Mouse (Mus musculus) limb, embryonic 12.5 days (tissue): ENCODE results near the gene Pbx1. TPM values are rescaled to one million over a fixed set of nuclear protein-coding genes. Genes with fewer than 3 reads are reported as not detected.

Source experiments
- ATAC-seq: fragments of 200-750 bp; cut with Nextera tagmentation; 2 replicates; pipeline ENCODE4 v1.8.0; 2017; ENCODE audit warnings: low read depth, moderate TSS enrichment; ENCODE audit not compliant: insufficient number of reproducible peaks, insufficient read depth, low FRiP score, low TSS enrichment
- H3K27ac ChIP-seq: fragments of 300-500 bp; sonication (generic); 2 replicates; pipeline ENCODE4 v1.5.1; 2016; ENCODE audit warnings: mild to moderate bottlenecking, moderate library complexity
- H3K27me3 ChIP-seq: fragments of 300-500 bp; sonication (generic); 2 replicates; pipeline ENCODE4 v1.6.1; 2016; ENCODE audit warnings: mild to moderate bottlenecking, moderate library complexity
- H3K36me3 ChIP-seq: fragments of 300-500 bp; sonication (generic); 2 replicates; pipeline ENCODE4 v1.6.1; 2016; ENCODE audit warnings: mild to moderate bottlenecking, moderate library complexity
- H3K4me1 ChIP-seq: fragments of 300-500 bp; sonication (generic); replicated peaks from 2 replicates; pipeline ENCODE4 v1.6.1; 2016
- H3K4me2 ChIP-seq: fragments of 300-500 bp; sonication (generic); 2 replicates; pipeline ENCODE4 v1.6.1; 2016; ENCODE audit warnings: mild to moderate bottlenecking, moderate library complexity
- H3K4me3 ChIP-seq: fragments of 300-500 bp; sonication (generic); replicated peaks from 2 replicates; pipeline ENCODE4 v1.5.1; 2016; ENCODE audit warnings: mild to moderate bottlenecking
- H3K9ac ChIP-seq: fragments of 300-500 bp; sonication (generic); replicated peaks from 2 replicates; pipeline ENCODE4 v1.6.1; 2016; ENCODE audit warnings: mild to moderate bottlenecking, moderate library complexity
- H3K9me3 ChIP-seq: fragments of 300-500 bp; sonication (generic); 2 replicates; pipeline ENCODE4 v1.6.1; 2016; ENCODE audit warnings: mild to moderate bottlenecking, moderate library complexity
- WGBS: fragments of 180-500 bp; shearing (Covaris S2); methylation state at CpG from one replicate; pipeline ENCODE4 v1.1.7; 2016; 5-methylcytosine and 5-hydroxymethylcytosine counted together
- polyA plus RNA-seq: library from polyadenylated mRNA; unstranded; fragments of >200 nt; fragmentation: Nextera tagmentation; extraction: Ambion mirVana; gene quantifications from 2 replicates; pipeline ENCODE4 v1.2.1, GENCODE M21; 2016

Pbx1 gene
- polyA plus RNA-seq, 1 experiment from 2014 or later, result 32.9 TPM

- WGBS, result 27% methylated on average over 5 of the region's 5 CpGs
- ATAC-seq, result no peak
- Histone ChIP-seq H3K9ac (no peak overlapping the region), H3K4me1 (peaks cover 60% of the 10 kb centered on the region), H3K27ac (no peak overlapping the region), H3K36me3 (peaks cover 15% of the 10 kb centered on the region; the same call in 1 of the 2 replicates), H3K9me3 (no peaks in the 10 kb centered on the region), H3K27me3 (peaks cover 9% of the 10 kb centered on the region; the same call in 1 of the 2 replicates), H3K4me3 (no peak overlapping the region; the same call in 1 of the 2 replicates), H3K4me2 (peak overlapping the region; percentile 15)
Observed at GRCm38 (mm10) chr1:168425017-168425705, 6.9 kb downstream of the Pbx1 start.

DNA sequence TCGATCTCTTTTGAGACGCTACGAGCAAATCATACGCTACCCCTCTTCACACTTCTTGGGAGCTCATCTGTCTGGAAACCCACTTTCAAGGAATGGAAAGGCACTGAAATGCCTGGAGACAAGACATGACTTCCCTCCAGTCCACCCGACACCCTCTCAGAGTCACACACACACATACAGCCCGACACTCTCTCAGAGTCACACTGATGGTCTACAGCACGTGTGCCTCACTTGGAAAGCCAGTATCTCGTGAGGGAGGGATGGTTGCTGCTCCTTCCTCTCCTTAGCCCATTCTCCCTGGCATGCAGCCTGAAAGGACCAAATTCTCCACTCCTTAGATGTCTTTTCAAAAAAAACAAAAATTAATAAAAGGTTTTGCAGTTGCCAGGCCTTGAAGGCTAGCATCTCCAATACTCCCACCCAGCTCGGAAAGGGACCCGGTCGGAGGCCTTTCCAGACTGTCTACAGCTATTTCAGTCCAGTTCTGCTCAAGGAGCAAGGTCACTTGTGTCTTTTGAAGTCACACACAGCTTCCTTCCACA, 8.6 kb downstream of the Pbx1 start:
- Histone ChIP-seq H3K27me3 (peaks cover 9% of the 10 kb centered on the region; the same call in 1 of the 2 replicates), H3K36me3 (peaks cover 27% of the 10 kb centered on the region; the same call in 1 of the 2 replicates), H3K27ac (no peak overlapping the region), H3K9ac (no peak overlapping the region), H3K4me2 (no peak overlapping the region), H3K9me3 (no peaks in the 10 kb centered on the region), H3K4me3 (no peak overlapping the region), H3K4me1 (peaks cover 55% of the 10 kb centered on the region)
- ATAC-seq, result no peak
- 61% methylated on average over 11 of the region's 11 CpGs for WGBS

GRCm38 (mm10) chr1:168418903-168419302, 13.2 kb downstream of the Pbx1 start:
- Histone ChIP-seq H3K36me3 (peaks cover 35% of the 10 kb centered on the region), H3K9ac (no peak overlapping the region), H3K27me3 (no peaks in the 10 kb centered on the region; the same call in 1 of the 2 replicates), H3K9me3 (no peaks in the 10 kb centered on the region), H3K4me3 (no peak overlapping the region), H3K4me2 (no peak overlapping the region), H3K4me1 (peaks cover 49% of the 10 kb centered on the region), H3K27ac (no peak overlapping the region)
- ATAC-seq, result no peak
- 86% methylated on average over 9 of the region's 9 CpGs for whole genome bisulfite sequencing

- Histone ChIP-seq H3K27ac (no peak overlapping the region), H3K4me3 (no peak overlapping the region), H3K4me2 (no peak overlapping the region), H3K9ac (no peak overlapping the region), H3K4me1 (peaks cover 40% of the 10 kb centered on the region), H3K9me3 (no peaks in the 10 kb centered on the region), H3K27me3 (no peaks in the 10 kb centered on the region), H3K36me3 (peaks cover 42% of the 10 kb centered on the region)
- 41% methylated on average over 6 of the region's 6 CpGs for WGBS
- ATAC-seq, result no peak
Observed at GRCm38 (mm10) chr1:168417626-168418025, 14.4 kb downstream of the Pbx1 start.

DNA sequence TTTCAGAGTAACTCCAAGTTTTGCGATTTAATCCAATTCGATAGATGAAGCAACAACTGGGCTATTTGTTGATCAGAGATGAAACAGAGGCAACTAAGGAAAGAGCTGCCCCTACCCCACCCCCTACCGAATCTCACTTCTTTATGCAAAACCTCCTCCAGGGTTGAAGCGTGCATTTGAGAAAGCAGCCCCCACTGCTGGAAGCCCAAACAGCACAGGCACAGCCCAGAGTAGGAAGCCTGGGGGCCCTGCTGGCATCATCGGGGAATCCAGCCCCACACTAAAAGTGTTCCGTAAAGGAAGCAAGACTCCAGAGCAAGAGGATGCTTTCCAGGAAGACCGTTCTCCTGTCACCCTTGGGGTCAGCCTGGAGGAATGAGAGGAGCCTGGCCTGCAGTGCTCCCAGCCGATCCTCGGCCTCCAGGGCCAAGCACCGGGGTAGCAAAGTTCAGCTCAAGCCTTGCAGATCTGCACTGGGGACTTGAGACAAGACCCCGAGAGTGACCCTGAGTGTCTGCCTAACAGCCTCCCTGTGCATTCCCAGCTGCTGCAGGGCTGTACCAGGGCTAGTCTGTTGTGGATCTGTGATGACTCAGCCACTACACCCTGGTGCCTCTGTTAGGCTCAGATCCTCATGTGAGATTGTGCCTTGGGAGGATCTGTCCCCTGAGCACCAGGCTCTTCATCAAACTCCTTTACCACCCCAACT, 15.2 kb downstream of the Pbx1 start:
- H3K9me3 ChIP-seq, result no peaks in the 10 kb centered on the region
- H3K27me3 ChIP-seq, result no peaks in the 10 kb centered on the region
- 0 out of 2 replicates have a peak overlapping the region, but pooled peaks have one; percentile 23 for H3K9ac ChIP-seq
- H3K4me3 ChIP-seq, result no peak overlapping the region
- peaks cover 36% of the 10 kb centered on the region for H3K36me3 ChIP-seq
- 14% methylated on average over 11 of the region's 11 CpGs for WGBS
- no peak overlapping the region for H3K27ac ChIP-seq
- H3K4me1 ChIP-seq, result peaks cover 40% of the 10 kb centered on the region
- H3K4me2 ChIP-seq, result no peak overlapping the region
- no peak for ATAC-seq

DNA sequence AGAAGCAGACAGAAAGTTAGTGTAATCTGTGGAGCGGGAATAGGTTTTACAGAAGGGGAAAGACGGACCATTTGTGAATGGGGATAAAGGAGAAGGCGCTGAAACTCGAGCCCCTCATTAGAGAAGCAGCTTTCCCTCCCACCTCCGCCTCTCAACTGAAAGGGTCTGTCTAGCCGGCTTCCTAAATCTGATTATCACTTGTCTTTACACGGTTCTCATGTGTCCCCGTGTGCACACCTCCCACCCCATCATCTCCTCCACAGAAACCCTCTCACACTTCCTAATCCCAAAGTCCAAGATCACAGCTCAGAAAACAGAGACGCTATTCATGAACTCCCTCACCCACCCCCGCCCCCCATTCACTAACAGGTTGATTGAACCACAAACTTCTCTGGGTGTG, 21.5 kb downstream of the Pbx1 start:
- Histone ChIP-seq H3K9me3 (no peaks in the 10 kb centered on the region), H3K27ac (0 out of 2 replicates have a peak overlapping the region, but pooled peaks have one; percentile 1), H3K4me2 (peak overlapping the region; percentile 4; the same call in 1 of the 2 replicates), H3K9ac (no peak overlapping the region), H3K36me3 (peaks cover 32% of the 10 kb centered on the region), H3K4me3 (no peak overlapping the region), H3K27me3 (peaks cover 7% of the 10 kb centered on the region), H3K4me1 (peaks cover 54% of the 10 kb centered on the region)
- 9% methylated on average over 10 of the region's 10 CpGs for WGBS
- ATAC-seq, result no peak

- ATAC-seq, result no peak
- Histone ChIP-seq H3K36me3 (peaks cover 32% of the 10 kb centered on the region), H3K27me3 (peaks cover 7% of the 10 kb centered on the region), H3K4me1 (peaks cover 54% of the 10 kb centered on the region), H3K4me2 (no peak overlapping the region), H3K4me3 (no peak overlapping the region), H3K27ac (no peak overlapping the region), H3K9me3 (no peaks in the 10 kb centered on the region), H3K9ac (no peak overlapping the region)
- WGBS, result 6% methylated on average over 1 of the region's 1 CpGs
Observed at GRCm38 (mm10) chr1:168410054-168410453, 22.0 kb downstream of the Pbx1 start.

- Histone ChIP-seq H3K4me3 (no peak overlapping the region), H3K27me3 (peaks cover 7% of the 10 kb centered on the region), H3K4me1 (peaks cover 56% of the 10 kb centered on the region), H3K27ac (no peak overlapping the region), H3K9me3 (no peaks in the 10 kb centered on the region), H3K4me2 (no peak overlapping the region), H3K9ac (no peak overlapping the region), H3K36me3 (peaks cover 27% of the 10 kb centered on the region)
- ATAC-seq, result no peak
- 72% methylated on average over 10 of the region's 10 CpGs for WGBS
Observed at GRCm38 (mm10) chr1:168408757-168409156, 23.3 kb downstream of the Pbx1 start.

DNA sequence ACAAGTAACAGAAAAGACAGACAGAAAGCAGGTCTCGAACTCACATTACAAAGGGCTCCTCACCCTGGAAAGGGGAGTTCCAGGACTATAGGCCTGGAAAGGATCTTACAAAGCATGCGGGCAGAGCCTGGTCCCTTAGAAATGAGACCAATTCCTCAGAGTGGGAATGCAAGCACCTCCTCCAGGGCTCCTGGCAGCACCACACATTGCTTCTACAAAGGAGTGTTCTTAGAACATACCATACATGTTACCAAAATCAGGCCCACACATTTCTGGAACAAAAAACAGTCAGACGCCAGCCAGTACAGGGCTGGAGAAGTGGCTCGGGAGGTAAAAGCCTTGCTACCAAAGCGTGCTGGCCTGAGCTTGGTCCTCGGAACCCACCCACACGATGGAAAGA, 24.1 kb downstream of the Pbx1 start:
- Histone ChIP-seq H3K9me3 (no peaks in the 10 kb centered on the region), H3K9ac (no peak overlapping the region), H3K4me1 (peaks cover 62% of the 10 kb centered on the region), H3K4me2 (no peak overlapping the region), H3K36me3 (peaks cover 22% of the 10 kb centered on the region), H3K27ac (no peak overlapping the region), H3K4me3 (no peak overlapping the region), H3K27me3 (peaks cover 7% of the 10 kb centered on the region)
- ATAC-seq, result no peak
- whole genome bisulfite sequencing, result 77% methylated on average over 7 of the region's 7 CpGs

DNA sequence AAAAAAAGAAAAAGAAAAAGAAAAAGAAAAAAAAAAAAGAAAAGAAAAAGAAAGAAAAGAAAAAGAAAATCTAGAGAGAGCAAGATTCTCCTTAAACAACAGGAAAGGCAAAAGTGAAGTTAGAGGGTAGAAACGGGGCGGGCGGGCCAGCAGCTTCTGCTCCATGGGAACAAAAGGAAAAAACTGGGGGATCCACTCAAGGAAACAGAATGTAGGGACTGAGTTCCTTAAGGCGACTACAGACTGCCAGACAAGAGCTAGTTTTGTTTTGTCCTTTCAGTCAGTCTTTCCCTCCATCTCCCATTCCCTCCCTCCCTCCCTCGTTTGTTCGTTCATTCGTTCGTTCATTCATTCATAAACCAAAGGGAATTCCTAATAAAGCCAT, 25.8 kb downstream of the Pbx1 start:
- ATAC-seq, result no peak
- H3K4me3 ChIP-seq, result no peak overlapping the region
- H3K4me2 ChIP-seq, result no peak overlapping the region
- H3K9ac ChIP-seq, result no peak overlapping the region
- peaks cover 72% of the 10 kb centered on the region for H3K4me1 ChIP-seq
- WGBS, result 43% methylated on average over 8 of the region's 8 CpGs
- peaks cover 22% of the 10 kb centered on the region for H3K36me3 ChIP-seq
- H3K9me3 ChIP-seq, result no peaks in the 10 kb centered on the region
- H3K27me3 ChIP-seq, result peaks cover 7% of the 10 kb centered on the region
- no peak overlapping the region for H3K27ac ChIP-seq

- Histone ChIP-seq H3K9ac (no peak overlapping the region), H3K27me3 (peaks cover 7% of the 10 kb centered on the region), H3K36me3 (peaks cover 22% of the 10 kb centered on the region), H3K4me3 (no peak overlapping the region), H3K9me3 (no peaks in the 10 kb centered on the region), H3K4me1 (peaks cover 71% of the 10 kb centered on the region), H3K27ac (peak overlapping the region; percentile 35), H3K4me2 (peak overlapping the region; percentile 33)
- ATAC-seq, result no peak
- WGBS, result 11% methylated on average over 11 of the region's 12 CpGs
Observed at GRCm38 (mm10) chr1:168405645-168406290, 26.3 kb downstream of the Pbx1 start.
